Mouse (Mus musculus): Measurements from ENCODE around the gene Immp2l.

The Immp2l gene

DNA sequence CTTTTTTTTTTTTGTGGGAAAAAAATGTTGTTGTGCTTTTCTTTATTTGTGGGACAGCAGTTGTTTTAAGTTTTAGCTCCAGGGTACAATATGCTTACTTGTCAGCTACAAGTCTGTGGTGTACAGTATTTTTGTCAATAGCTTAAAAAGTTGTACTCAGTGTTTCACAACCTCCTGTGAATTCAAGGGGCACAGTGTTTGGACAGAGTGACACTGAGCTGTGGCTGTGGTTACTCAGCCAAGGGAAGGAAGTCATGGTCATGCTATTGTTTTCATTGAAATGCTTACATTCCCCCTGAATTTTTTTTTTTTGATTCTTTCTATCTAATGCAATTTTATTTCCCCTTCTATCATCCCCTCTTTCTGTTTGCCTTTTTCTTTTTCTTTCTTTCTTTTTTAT is 159.0 kb downstream of the Immp2l start:
- DNase-seq (ENCODE audit: low read depth, low spot score), result no peak

DNA sequence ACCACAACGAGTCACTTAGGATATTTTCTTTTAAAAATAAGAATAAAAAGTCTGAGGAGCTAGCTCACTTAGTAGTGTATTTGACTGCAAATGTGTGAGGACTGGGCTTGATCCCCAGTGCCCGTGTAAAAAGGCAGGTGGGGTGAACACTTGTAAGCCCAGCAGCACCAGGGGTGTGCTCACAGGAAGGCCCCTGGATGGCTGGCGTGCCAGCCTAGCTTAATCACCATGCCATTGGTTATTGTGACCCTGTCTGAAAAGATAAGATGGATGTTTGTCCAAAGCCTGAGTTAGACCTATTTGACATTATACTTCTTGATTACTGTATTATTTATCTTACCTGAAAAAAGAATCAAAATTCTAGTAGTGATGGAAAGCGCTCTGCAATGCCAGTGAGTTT is 161.2 kb downstream of the Immp2l start:
- DNase-seq (ENCODE audit: low read depth, low spot score), result no peak

DNA sequence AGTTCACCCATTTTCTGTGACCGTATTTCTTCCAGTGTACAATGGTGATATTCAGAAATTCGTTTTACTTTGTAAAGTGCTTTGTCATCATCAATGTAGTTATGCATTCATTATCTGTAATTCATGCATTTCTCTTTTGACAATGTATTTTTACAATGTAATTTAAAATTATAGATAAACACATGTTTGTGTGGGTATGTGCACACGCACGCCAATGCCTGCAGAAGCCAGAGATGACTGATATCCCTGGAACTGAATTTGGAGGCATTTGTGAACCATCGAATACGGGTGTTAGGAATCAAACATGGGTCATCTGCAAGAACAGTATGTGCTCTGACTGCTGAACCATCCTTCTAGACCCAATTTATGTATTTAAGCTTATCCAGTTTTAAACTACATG is 161.6 kb downstream of the Immp2l start:
- no peak for DNase-seq (ENCODE audit: low read depth, low spot score)

DNA sequence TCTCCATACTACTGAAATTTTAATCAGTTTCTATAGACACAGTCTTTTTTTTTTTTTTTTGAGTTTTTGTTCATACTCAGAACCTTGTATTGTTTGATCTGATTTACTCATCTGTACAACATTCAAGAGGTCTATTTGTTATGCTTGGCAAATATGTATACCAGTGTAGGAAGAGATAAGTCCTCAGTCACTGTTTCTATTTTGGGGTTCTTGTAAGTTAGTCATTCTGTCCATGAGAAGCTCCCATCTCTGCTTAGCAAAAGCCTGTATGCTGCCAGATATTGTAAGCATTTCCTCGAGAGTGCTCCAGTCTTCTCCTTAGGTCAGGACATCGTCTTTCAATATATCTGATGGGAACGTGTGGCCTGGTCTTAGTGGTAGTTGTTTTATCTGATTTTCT is 168.9 kb downstream of the Immp2l start:
- no peak for DNase-seq (ENCODE audit: low read depth, low spot score)

DNA sequence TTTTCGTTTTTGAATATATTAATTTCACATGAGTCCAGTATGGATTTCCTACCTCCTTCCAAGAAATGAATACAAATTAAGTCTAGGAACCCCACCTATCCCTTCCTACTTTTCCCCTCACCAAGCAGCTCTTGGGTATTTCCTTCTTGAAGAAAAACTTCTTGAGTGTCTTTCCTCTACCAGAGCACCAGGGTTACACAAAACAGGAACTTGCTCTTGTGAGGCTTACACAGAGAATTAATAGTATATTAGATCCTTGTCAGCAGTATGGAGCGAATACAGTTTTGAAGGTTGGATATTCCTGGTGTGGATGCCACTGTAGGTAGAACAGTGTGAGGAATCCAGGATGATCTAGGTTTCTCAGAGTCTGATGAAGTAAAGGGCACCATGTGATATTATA is 172.5 kb downstream of the Immp2l start:
- DNase-seq (ENCODE audit: low read depth, low spot score), result no peak

DNA sequence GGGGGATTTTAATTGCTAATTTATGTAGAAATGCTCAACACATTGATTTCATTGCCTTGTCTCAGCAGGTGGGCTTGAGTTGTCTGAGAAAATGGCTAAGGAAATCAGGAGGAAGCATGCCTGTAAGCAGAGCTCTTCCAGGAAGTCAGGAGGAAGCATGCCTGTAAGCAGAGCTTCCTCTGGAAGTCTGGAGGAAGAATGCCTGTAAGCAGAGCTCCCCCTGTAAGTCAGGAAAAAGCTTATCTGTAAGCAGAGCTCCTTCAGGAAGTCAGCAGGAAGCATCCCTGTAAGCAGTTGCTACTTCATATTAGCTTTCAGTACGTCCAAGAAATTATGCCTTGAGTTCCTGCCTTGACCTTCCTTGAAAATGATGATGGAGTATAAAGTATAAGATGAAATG is 191.3 kb downstream of the Immp2l start:
- no peak for DNase-seq (ENCODE audit: low read depth, low spot score)

DNA sequence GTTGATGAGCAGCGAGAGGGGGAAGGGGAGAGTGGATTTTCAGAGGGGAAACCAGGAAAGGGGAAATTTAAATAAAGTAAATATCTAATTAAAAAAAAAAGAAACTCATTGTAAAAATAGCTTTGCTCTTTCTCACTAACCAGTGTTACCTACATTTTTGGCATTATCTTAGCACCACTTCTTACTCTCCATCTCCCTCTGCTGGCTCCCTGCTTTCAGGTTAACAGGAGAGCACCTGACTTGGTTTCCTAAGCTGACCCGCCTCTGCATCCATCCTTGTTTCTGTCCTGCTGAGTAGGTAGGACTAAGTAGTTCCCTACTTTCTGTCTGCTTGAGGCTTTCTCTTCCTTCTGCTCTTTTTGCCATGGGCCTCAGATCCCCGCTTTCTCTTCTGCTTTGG is 198.0 kb downstream of the Immp2l start:
- DNase-seq (ENCODE audit: low read depth, low spot score), result no peak

DNA sequence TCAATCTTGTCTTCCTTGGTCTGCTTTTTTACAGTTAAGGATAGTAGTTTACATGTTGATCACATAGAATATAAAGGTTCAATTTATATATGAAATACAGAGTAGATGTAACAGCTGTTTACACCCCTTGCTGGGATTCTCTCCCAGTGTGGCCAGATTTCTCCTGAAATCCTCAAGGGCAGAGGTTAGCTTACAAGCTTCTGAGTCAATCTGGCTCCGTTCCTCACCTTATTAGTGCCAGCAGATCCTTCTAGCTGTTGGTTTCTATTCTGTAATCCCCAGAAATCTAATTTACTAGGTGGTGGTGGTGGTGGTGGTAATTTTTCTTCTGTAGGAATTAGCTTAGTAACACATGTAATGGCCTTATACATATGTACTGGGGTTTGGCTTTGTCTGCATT is 199.8 kb downstream of the Immp2l start:
- no peak for DNase-seq (ENCODE audit: low read depth, low spot score)

DNA sequence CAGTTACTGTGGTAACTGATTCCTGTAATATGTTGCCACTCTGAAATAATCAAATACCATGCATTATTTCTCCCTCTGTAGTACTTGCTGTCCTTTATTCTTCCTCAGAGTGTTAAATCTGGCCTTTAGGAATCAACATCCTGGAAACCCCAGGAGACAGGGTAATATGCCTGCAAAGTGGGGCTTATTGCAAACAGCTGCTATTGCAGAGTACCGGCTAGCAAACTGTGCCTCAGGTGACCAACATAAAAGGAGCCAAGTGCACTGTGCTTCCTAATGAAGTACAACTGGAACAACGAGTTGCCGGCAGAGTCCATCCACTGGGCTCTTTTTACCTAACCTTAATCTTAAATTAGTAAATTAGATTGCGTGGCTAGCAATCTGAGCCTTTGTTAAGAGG is 200.6 kb downstream of the Immp2l start:
- DNase-seq (ENCODE audit: low read depth, low spot score), result no peak

DNA sequence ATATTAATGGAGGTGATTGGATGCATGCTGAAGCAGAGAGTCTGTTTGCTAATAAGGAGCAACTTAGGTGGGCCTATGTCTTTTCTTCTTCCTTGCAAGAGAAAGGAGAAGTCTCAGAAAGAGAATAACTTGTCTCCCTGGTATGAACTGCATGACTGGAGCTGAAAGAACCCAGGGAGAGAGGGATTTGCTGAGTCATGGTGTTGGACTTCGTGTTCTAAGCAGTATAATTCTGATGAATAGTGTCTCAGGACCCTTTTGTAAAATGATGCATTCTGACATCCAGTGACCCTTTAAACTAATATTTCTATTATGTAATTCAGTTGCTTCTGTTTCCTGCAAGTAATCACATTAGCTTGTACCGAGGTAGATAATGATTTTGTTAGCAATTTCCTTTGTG is 208.1 kb downstream of the Immp2l start:
- no peak for DNase-seq (ENCODE audit: low read depth, low spot score)

DNA sequence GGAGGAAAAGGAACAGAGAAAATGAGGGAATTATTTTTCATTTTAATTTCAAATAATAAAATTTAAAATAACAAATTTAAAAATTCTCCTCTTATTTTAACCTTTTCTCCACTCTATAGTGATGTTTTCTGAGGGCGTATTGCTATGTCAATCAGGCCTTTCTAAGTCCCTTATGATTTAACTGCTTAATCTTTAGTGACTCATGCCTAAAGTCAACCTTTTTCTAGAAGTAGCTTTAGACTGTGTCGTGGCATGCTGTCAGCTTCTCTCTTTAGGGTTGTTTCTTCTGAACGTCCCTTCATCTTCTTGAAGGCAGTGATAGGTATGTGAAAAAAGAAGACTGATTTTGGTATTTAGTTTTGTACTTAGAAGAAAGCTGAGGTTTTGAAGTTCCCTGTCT is 214.0 kb downstream of the Immp2l start:
- no peak for DNase-seq (ENCODE audit: low read depth, low spot score)

DNA sequence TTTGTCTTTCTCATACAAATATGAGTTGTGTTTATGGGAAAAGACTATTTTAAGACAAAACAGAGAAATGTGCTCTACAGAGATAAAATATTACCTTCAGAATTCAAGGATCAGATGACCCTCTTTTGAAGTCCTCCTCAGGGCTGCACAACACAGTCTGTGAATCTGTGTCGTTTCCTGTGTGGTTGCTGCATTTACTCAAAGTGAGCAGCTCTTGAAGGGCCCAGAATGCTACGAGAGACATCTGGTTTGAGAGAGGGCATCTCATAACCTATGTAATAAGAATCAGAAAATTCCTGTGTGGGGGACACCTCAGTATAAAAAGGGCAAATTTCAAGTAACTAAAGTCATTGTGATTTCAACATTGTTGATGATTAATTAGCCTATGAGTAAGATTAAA is 217.3 kb downstream of the Immp2l start:
- DNase-seq (ENCODE audit: low read depth, low spot score), result no peak

DNA sequence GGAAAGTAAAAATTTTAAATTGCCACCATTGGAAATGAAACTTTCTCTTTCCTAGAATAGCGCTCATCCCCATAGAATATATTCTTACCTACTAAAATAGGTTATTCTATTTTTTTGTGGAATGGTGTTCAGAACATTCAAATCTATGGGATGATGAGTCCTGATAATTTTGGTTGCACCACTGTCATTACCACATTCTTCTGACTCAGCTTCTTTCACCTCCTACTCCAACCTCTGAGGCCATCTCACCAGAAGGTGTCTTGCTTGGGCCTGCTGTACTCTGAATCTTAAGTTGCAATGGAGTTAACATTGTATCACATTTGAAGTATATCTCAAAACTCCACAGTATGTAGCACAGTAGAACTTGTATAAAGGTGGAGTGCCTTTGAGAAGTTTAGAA is 224.4 kb downstream of the Immp2l start:
- DNase-seq (ENCODE audit: low read depth, low spot score), result no peak

DNA sequence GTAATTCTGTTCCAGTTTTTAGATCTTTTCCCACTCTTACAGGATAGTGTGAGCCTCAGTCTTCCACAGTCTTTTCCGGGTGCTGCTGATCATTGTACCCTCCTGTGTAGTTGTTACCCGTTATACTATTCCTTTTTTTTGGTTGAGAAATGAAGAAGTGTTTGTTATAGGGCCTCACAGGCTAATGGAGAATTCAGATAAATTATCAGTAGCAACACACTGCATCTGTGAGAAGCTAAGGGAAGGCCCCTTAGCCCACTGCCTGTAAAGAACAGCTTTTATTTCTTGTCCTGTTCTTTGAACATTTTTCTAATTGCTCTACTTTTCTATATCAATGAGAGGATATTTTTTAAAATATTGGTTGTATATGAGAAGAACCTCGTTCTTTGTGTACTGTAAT is 226.2 kb downstream of the Immp2l start:
- DNase-seq (ENCODE audit: low read depth, low spot score), result no peak

DNA sequence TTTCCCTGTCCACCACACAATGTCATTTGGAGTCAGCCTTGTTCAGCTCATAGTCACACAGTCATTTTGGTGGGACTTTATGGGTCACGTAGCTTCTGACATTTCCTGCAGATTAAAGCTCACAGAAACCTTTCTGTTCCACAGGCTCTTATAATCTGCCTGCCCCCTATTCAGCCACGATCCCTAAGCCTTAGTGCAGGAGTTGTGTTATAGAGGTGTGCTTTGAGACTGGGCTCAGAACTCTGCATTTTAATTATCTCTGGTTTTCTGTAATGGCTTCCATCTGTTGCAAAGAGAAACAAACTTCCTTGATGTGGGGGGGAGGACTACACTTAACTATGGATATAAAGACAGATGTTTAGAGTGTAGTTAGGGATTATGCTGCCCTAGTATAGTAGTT is 234.0 kb downstream of the Immp2l start:
- no peak for DNase-seq (ENCODE audit: low read depth, low spot score)

DNA sequence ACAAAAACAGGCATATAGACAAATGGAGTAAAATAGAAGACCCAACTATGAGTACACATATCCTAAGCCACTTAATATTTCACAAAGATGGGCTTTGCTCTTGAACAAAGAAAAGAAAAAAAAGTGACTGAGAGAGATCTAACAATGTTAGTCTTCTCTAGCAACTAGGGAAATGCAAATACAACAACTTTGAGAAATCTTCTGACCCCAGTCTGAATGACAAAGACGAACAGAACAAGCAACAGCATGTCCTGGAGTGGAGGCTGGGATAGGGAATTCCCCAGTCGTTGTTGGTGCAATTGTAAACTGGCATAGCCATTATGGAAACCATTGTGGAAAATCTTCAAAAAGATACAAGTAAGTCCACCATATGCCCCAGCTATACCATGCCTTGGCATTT is 235.7 kb downstream of the Immp2l start:
- DNase-seq (ENCODE audit: low read depth, low spot score), result no peak

DNA sequence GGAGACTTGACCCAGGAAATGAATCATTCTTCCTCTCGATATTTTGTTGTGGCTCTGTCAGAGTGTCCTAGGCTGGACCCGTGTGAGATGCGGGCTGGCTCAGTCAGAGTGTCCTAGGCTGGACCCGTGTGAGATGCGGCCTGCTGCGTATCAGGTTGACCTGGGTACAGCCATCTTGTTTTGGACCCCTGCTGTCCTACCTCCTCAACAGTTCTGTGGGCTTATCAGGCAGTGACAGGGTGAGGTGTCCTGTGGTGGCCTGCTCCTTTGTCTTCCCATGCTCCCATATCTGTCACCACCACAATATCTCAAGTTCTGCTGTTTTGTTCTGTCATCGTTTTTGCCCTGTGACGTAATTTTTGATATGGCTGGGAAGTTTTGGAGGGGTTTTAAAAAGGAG is 250.2 kb downstream of the Immp2l start:
- no peak for DNase-seq (ENCODE audit: low read depth, low spot score)

DNA sequence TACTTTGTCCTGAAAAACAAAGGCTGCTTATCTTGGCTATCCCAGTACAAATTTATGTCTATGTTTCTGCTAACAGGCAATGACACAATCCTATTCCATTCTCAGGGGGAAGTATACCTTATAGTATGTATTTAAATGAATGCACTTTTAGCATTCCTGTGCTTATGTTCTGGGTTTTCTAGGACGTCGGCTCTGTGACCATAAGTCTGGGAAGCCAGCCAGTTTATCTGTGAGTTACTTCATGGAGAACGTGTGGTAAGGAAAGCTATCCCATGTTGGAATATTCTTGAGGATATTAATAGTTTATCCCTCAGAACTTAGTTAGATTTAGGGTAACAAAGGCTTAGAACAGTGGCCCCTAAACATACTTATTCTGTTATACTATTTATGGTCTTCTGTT is 251.5 kb downstream of the Immp2l start:
- no peak for DNase-seq (ENCODE audit: low read depth, low spot score)

DNA sequence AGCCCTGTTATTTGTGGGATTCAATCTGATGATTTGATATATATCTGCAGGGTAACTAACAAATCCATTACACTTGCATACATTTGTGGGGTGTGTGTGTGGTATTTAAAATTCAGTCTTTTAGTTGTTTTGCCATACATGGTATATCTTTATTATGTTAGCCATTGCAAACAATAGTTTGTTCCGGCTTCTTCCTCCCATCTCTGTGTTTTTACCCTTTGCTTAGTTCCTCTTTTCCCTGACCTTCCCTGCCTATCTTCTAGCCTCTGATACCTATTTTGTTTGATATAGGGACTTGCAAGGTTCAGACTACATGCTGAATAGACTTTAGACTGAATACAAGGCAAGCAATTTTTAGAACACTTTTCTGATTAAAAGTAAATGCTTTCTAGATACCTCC is 254.0 kb downstream of the Immp2l start:
- no peak for DNase-seq (ENCODE audit: low read depth, low spot score)

DNA sequence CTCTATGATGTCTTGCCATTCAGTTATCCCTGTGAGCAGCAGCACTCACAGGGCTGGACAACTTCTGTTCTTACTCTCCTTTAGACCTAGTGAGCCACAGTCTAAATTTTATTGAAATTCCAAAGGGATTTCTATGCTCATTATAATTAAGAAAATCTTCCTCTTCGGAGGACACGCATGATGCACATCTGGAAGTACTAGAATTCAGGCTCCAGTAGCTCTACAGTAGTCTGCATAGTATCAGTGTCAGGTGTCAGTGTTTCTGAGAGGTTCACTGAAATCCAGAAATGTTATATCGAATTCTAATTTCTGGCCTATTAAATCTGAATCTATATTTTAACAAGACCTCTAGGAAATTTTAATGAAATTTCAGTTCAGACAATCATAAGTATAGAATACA is 265.2 kb downstream of the Immp2l start:
- no peak for DNase-seq (ENCODE audit: low read depth, low spot score)

DNA sequence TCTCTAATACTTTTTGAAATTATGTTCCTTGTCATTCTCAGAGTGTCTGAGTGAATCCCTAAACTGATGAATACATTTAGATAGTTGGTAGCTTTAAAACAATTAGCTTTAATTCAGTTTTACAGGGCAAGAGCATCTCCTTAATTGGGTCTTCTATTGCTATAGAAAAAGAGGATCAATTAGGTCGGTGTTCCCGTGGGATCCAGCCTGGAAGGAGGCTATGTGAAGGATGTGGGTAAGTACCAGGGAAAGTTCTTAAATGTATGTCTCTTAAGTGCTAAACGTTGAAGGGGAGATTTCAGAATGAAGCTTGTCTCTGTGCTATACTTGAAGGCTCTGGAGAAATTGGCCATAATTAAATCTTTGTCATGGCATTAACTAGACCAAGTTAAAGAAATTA is 283.1 kb downstream of the Immp2l start:
- no peak for DNase-seq (ENCODE audit: low read depth, low spot score)

DNA sequence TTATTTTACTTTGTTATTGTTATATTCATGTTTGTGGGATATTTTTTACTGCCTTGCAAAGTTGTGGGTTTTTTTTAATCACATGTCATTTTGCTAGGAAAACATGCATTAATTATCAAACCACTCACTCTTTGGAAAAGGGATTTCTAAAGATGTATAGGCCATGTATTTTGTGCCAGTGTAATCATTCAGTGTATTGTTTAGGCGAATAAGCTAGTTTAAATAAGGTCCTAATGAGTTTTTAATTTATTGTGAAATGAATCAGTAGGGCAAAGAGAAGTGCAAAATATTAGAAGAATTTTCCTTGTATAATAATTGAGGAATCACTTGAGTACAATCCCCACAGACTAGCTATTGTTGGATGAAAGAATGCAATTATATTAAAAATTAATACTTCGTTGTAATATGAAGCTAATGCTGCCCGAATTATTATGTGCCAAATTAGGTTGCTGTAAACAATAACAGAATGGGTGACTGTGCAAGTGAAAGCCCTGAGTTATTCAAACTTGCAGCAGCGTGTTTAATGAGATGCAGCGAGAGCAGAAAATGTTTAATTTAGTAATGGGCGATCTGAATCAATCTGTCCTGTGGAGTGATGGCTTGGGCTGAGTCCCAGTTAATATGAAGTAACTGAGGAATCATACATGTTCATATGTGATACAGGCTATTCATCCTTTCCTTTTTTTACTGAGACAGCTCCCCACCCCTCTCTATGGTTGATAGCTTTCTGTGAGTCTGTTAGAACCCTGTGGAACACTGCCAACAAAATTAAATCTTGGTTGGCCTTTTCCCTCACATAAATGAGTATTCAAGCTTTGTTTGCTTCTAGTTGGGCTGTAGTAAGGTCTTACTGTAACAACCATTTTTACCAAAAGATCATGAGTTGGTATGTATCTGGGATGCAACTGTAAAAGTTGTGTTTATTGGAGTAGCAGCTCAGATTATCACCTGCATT is 285.1 kb downstream of the Immp2l start:
- no peak for DNase-seq (ENCODE audit: low read depth, low spot score)

DNA sequence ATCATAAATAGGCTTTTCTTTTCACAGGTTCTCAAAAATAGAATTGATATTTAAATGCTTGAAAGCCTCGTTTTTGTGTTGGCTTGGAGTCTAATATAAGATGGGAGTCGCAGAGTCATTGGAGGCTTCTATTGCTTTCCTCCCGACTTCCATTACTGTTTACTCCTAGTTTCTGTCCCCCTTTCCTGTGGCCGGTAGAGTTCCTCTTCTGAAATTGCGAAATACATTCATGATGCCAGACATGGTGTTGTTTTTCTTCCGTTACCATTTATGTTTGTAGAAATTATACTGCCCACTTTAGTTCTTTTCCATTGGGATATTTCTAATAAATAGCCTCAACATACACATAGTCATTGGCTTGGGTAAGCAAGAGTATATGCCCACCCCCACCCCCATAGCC is 289.5 kb downstream of the Immp2l start:
- DNase-seq (ENCODE audit: low read depth, low spot score), result no peak
